Mouse (Mus musculus) hindbrain, embryonic 10.5 days (tissue): Measurements from ENCODE around the gene Olfr1243. TPM values are rescaled to one million over a fixed set of nuclear protein-coding genes. Genes with fewer than 3 reads are reported as not detected.
"Not testable (repeated sequence)": the region's sequence is repeated elsewhere in the genome, so short reads cannot be mapped to it uniquely, and the experiment has no call there.

ENCODE experiments used
- DNase-seq: peaks from one replicate; pipeline ENCODE4 v3.0.0-alpha.2; 2017; ENCODE audit warnings: low spot score
- H3K27ac ChIP-seq: fragments of 300-500 bp; sonication (generic); 2 replicates; pipeline ENCODE4 v1.5.1; 2016; ENCODE audit warnings: mild to moderate bottlenecking, moderate library complexity
- H3K27me3 ChIP-seq: fragments of 300-500 bp; sonication (generic); 2 replicates; pipeline ENCODE4 v1.6.1; 2016; ENCODE audit warnings: mild to moderate bottlenecking; ENCODE audit not compliant: poor library complexity, insufficient read depth, severe bottlenecking
- H3K36me3 ChIP-seq: fragments of 300-500 bp; sonication (generic); 2 replicates; pipeline ENCODE4 v1.6.1; 2016; ENCODE audit warnings: mild to moderate bottlenecking, moderate library complexity
- H3K4me1 ChIP-seq: fragments of 300-500 bp; sonication (generic); replicated peaks from 2 replicates; pipeline ENCODE4 v1.6.1; 2016; ENCODE audit warnings: mild to moderate bottlenecking
- H3K4me3 ChIP-seq: fragments of 300-500 bp; sonication (generic); 2 replicates; pipeline ENCODE4 v1.5.1; 2016; ENCODE audit warnings: mild to moderate bottlenecking, moderate library complexity
- H3K9me3 ChIP-seq: fragments of 300-500 bp; sonication (generic); 2 replicates; pipeline ENCODE4 v1.6.1; 2016; ENCODE audit warnings: mild to moderate bottlenecking, moderate library complexity
- WGBS: fragments of 180-500 bp; shearing (Covaris S2); methylation state at CpG from one replicate; pipeline ENCODE4 v1.1.7; 2016; 5-methylcytosine and 5-hydroxymethylcytosine counted together
- polyA plus RNA-seq: library from polyadenylated mRNA; unstranded; fragments of >200 nt; fragmentation: Nextera tagmentation; extraction: Ambion mirVana; gene quantifications from 2 replicates; pipeline ENCODE4 v1.2.1, GENCODE M21; 2016

Gene Olfr1243
- polyA plus RNA-seq = not detected in 2 replicates

- Histone ChIP-seq H3K4me3 (no peak within 1 kb of the TSS), H3K4me1 (no peaks in the 10 kb centered on the region), H3K36me3 (no peaks in the 10 kb centered on the region), H3K27ac (no peak within 1 kb of the TSS), H3K27me3 (no peaks in the 10 kb centered on the region), H3K9me3 (no peaks in the 10 kb centered on the region)
- WGBS = 89% methylated on average over 1 of the region's 1 CpGs
- DNase-seq = no peak
Measured at GRCm38 (mm10) chr2:89531387-89531786, at the start of gene Olfr1243. Gene Olfr1243 (minus strand): TSS chr2:89531487.

- Histone ChIP-seq H3K36me3 (no peaks in the 10 kb centered on the region), H3K27me3 (no peaks in the 10 kb centered on the region), H3K27ac (no peak within 1 kb of the TSS), H3K4me3 (no peak within 1 kb of the TSS), H3K9me3 (no peaks in the 10 kb centered on the region), H3K4me1 (no peaks in the 10 kb centered on the region)
- 91% methylated on average over 1 of the region's 1 CpGs for WGBS
- DNase-seq = no peak
Measured at GRCm38 (mm10) chr2:89578347-89578746, 47.1 kb upstream of the Olfr1243 start, which contains the start of gene Olfr1245. Gene Olfr1245 (minus strand): TSS chr2:89578447.

- 63% methylated on average over 2 of the region's 2 CpGs for WGBS
- H3K4me1 ChIP-seq, H3K27me3 ChIP-seq, H3K9me3 ChIP-seq, H3K27ac ChIP-seq, H3K36me3 ChIP-seq, DNase-seq, H3K4me3 ChIP-seq: not testable (repeated sequence)
Measured at GRCm38 (mm10) chr2:89562706-89563105, 31.4 kb upstream of the Olfr1243 start.

GRCm38 (mm10) chr2:89544516-89544915, 13.2 kb upstream of the Olfr1243 start:
- 72% methylated on average over 2 of the region's 2 CpGs for WGBS
- Histone ChIP-seq H3K9me3 (no peaks in the 10 kb centered on the region), H3K4me1 (no peaks in the 10 kb centered on the region), H3K27me3 (no peaks in the 10 kb centered on the region), H3K36me3 (no peaks in the 10 kb centered on the region), H3K4me3 (no peak overlapping the region), H3K27ac (no peak overlapping the region)
- DNase-seq = no peak

- Histone ChIP-seq H3K36me3 (no peaks in the 10 kb centered on the region), H3K9me3 (no peaks in the 10 kb centered on the region), H3K4me1 (no peaks in the 10 kb centered on the region), H3K27me3 (no peaks in the 10 kb centered on the region), H3K27ac (no peak overlapping the region), H3K4me3 (no peak overlapping the region)
- no peak for DNase-seq
- 84% methylated on average over 1 of the region's 1 CpGs for WGBS
Measured at GRCm38 (mm10) chr2:89539923-89540322, 8.6 kb upstream of the Olfr1243 start.

GRCm38 (mm10) chr2:89498235-89498634, 33.1 kb downstream of the Olfr1243 start, which contains the start of gene Olfr1242:
Gene Olfr1242 (minus strand): TSS chr2:89498335.
- no peak within 1 kb of the TSS for H3K27ac ChIP-seq
- H3K27me3 ChIP-seq = no peaks in the 10 kb centered on the region
- H3K9me3 ChIP-seq = no peaks in the 10 kb centered on the region
- no peak for DNase-seq
- 94% methylated on average over 1 of the region's 1 CpGs for WGBS
- no peaks in the 10 kb centered on the region for H3K36me3 ChIP-seq
- H3K4me1 ChIP-seq = no peaks in the 10 kb centered on the region
- H3K4me3 ChIP-seq = no peak within 1 kb of the TSS

GRCm38 (mm10) chr2:89487026-89487425, 44.3 kb downstream of the Olfr1243 start, which contains the start of gene Olfr1241:
Gene Olfr1241 (minus strand): TSS chr2:89487126.
- no peak for DNase-seq
- Histone ChIP-seq H3K4me1 (no peaks in the 10 kb centered on the region), H3K27me3 (no peaks in the 10 kb centered on the region), H3K4me3 (no peak within 1 kb of the TSS), H3K9me3 (no peaks in the 10 kb centered on the region), H3K36me3 (no peaks in the 10 kb centered on the region), H3K27ac (no peak within 1 kb of the TSS)

Other genes with a start within 250 kb of the Olfr1243 start
- gene Olfr1229, start 243.5 kb downstream of the Olfr1243 start, polyA plus RNA-seq = not detected in 2 replicates
- gene Olfr1230, start 234.2 kb downstream of the Olfr1243 start, polyA plus RNA-seq = not detected in 2 replicates
- gene Olfr1231, start 224.4 kb downstream of the Olfr1243 start, polyA plus RNA-seq = not detected in 2 replicates
- not detected in 2 replicates for gene Olfr1232, start 201.8 kb downstream of the Olfr1243 start, polyA plus RNA-seq
- not detected in 2 replicates for gene Olfr1233, start 189.1 kb downstream of the Olfr1243 start, polyA plus RNA-seq
- not detected in 2 replicates for gene Olfr1234, start 166.6 kb downstream of the Olfr1243 start, polyA plus RNA-seq
- not detected in 2 replicates for gene Olfr1238, start 121.8 kb downstream of the Olfr1243 start, polyA plus RNA-seq
- gene Olfr1239, start 111.1 kb downstream of the Olfr1243 start, polyA plus RNA-seq = not detected in 2 replicates
- gene Olfr1240, start 88.5 kb downstream of the Olfr1243 start, polyA plus RNA-seq = not detected in 2 replicates
- gene Olfr1241, start 44.4 kb downstream of the Olfr1243 start, polyA plus RNA-seq = not detected in 2 replicates
- gene Olfr1242, start 33.2 kb downstream of the Olfr1243 start, polyA plus RNA-seq = not detected in 2 replicates
- not detected in 2 replicates for gene Olfr1245, start 47.0 kb upstream of the Olfr1243 start, polyA plus RNA-seq
- not detected in 2 replicates for gene Olfr1246, start 61.7 kb upstream of the Olfr1243 start, polyA plus RNA-seq
- gene Olfr1247, start 82.6 kb upstream of the Olfr1243 start, polyA plus RNA-seq = not detected in 2 replicates
- gene Olfr1248, start 86.8 kb upstream of the Olfr1243 start, polyA plus RNA-seq = not detected in 2 replicates
- gene Olfr1249, start 103.5 kb upstream of the Olfr1243 start, polyA plus RNA-seq = not detected in 2 replicates
- not detected in 2 replicates for gene Olfr1250, start 130.0 kb upstream of the Olfr1243 start, polyA plus RNA-seq
- not detected in 2 replicates for gene Olfr1251, start 140.4 kb upstream of the Olfr1243 start, polyA plus RNA-seq
- not detected in 2 replicates for gene Olfr1252, start 193.5 kb upstream of the Olfr1243 start, polyA plus RNA-seq
- gene Olfr1253, start 225.6 kb upstream of the Olfr1243 start, polyA plus RNA-seq = not detected in 2 replicates